Mouse (Mus musculus) embryo, embryonic 11 days (tissue): ENCODE data around the gene Pkdrej.

Experiments
- DNase-seq: peaks from one replicate; pipeline ENCODE4 v3.0.0-alpha.2; 2015

Gene Pkdrej

GRCm38 (mm10) chr15:85765022-85765421, 56.5 kb downstream of the Pkdrej start:
- no peak for DNase-seq
